Mouse (Mus musculus) MN1 (cell line): Measurements from ENCODE around the gene Clec16a.

Source experiments
- DNase-seq: peaks from one replicate; pipeline ENCODE4 v3.0.0-alpha.2; 2016; ENCODE audit warnings: low spot score

The Clec16a gene

GRCm38 (mm10) chr16:10585165-10585564 is 40.0 kb downstream of the Clec16a start:
- no peak for DNase-seq

- DNase-seq = no peak
Observed at GRCm38 (mm10) chr16:10586546-10586945, 41.4 kb downstream of the Clec16a start.

DNA sequence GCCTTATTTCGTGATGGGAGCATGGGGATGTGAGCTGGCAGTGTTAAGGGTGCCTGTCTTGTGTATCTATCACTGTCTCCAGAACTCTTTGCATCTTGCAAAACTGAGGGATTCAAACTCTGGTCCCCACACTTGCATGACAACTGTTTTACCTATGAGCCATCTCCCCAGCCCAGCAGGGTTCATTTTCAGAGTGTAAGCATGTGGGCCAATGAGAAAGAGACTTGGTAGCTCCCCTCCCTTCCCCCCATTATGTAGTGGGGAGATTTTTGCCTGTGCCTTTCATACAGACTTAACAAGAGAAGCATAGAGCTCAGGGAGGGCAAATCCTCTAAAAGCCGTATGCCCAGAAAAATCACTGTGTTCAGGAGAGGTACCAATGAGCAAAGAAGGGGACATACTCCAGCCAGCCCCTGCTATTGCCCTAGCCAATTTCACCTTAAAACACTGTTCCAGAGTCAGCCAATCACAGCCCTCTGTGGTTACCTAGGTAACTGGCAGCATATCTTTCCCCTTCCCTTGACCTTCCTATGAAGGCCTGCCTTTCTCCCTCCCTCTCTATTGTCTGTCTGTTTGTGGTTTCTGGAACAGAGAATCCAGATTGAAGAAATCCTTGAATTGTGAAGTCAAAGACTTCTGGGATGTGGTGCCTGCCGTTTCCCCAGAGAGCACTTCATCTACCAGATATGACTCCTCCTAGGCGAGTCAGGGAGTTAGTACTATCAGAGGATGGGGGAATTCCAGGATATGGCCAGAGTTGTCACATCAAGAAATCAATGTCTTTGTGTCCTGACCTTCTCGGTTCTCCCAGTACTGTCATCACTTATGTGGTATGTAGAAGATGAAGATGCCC is 55.0 kb downstream of the Clec16a start:
- no peak for DNase-seq

- DNase-seq = no peak
Observed at GRCm38 (mm10) chr16:10607802-10608201, 62.7 kb downstream of the Clec16a start.

DNA sequence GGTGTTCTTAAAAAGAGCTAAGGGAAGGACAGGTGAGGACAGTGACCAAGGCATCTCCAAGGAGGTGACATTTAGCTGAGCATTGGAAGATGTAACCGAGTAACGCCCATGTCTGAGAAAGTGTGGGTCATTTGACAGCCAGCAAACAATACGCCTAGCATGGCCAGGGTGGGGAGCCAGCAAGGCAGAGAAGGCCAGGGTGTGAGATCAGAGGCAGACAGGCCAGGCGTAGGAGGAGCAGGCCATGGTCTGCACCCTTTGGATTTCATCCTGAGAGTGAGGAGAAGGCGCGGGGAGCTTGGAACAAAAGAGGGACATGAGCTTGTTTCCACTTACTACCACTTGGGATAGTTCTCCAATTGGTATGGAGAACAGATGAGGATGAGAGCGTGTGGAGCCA is 64.8 kb downstream of the Clec16a start:
- DNase-seq = no peak

GRCm38 (mm10) chr16:10610801-10611200 is 65.7 kb downstream of the Clec16a start:
- no peak for DNase-seq

- DNase-seq = no peak
Observed at GRCm38 (mm10) chr16:10611306-10611705, 66.2 kb downstream of the Clec16a start.

- no peak for DNase-seq
Observed at GRCm38 (mm10) chr16:10613996-10614395, 68.9 kb downstream of the Clec16a start.

- DNase-seq = no peak
Observed at GRCm38 (mm10) chr16:10620961-10621614, 75.9 kb downstream of the Clec16a start.

GRCm38 (mm10) chr16:10621710-10622109 is 76.6 kb downstream of the Clec16a start:
- DNase-seq = no peak

GRCm38 (mm10) chr16:10626116-10626515 is 81.0 kb downstream of the Clec16a start:
- DNase-seq = no peak

DNA sequence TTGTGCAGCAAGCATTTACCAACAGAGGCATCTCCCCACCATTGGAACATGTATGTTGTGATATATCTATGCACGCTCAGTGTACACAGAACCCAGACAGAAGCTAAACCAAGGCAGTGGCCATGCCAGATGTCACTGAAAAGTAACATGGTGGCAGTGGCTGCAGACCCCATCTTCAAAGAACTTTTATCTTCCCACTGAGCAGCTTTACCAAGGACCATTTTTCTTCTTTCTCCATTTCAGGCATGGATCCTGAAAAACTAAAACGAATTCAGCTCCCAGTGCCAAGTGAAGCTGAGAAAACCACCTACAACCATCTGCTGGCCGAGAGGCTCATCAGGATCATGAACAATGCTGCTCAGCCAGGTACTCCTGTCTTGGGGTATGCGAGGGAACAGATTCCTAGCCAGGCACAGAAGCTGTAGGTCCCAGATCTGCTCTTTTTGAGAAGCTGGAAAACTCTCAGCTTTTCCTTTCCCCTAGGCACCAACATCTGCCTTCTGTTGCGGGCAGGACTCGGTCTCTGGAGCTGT is 82.1 kb downstream of the Clec16a start:
- DNase-seq = no peak

DNA sequence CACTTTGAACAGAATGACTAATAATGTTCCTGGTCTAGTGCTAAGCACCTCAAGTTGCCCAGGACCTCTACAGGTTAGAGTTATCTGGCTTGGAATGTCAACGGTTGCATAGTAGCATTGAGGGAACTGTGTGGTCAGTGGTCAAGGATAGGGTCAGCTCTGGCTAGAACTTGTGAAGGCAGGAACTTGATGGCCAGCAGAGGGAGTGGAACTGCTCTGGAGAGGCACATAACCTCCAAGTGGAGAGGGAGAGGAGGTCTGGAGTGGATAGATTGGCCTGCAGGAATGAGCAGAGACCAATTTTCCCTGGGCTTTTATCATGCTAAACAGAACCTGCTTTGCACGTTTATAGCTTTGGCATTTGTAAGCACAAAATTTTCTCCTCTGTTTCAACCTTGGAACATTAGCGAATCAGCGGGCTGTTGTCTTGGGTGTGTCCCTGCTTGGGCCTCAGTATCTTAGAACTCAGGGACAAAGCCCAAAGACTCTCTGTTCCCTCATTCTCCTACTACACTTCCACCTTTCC is 83.0 kb downstream of the Clec16a start:
- no peak for DNase-seq

GRCm38 (mm10) chr16:10628960-10629359 is 83.8 kb downstream of the Clec16a start:
- DNase-seq = peak; percentile 15

DNA sequence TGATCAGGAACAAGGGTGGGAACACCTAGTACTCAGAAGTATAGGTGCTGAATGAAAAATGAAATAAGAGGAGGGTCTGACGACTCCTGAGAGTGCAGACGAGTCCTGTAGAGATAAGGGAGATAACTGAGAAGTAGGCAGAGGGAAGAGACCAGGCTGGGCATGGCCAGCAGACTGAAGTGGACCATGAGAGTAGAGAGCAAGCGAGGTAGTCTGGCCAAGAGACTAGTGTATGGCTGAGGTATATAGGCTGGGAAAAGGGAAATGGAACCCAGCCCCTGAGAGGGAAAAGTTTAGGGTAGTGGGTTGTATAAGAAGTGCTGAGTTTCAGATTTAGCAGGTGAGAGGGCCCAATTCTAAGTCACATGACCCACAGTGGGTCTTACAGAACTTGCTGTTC is 84.2 kb downstream of the Clec16a start:
- DNase-seq = no peak

DNA sequence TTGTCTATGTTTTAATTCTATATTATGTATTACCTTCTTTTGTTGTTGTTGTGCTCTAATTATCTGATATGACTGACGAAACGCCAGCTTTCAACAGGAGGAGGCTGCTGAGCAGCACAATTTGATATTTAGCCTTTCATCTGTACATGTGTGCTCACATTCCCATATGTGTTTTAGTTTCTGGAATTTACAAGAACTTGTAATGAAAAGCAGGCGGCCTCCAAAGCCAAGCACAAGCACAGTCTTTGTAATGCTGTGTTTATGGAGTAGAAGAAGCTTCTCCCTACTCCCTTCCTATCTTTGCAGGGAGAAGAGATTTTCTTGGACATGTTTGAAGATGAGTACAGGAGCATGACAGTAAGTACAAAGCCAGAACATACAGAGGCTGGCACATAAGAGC is 89.8 kb downstream of the Clec16a start:
- DNase-seq = no peak

GRCm38 (mm10) chr16:10637898-10638297 is 92.8 kb downstream of the Clec16a start:
- DNase-seq = no peak

GRCm38 (mm10) chr16:10639111-10639889 is 94.2 kb downstream of the Clec16a start:
- no peak for DNase-seq

DNA sequence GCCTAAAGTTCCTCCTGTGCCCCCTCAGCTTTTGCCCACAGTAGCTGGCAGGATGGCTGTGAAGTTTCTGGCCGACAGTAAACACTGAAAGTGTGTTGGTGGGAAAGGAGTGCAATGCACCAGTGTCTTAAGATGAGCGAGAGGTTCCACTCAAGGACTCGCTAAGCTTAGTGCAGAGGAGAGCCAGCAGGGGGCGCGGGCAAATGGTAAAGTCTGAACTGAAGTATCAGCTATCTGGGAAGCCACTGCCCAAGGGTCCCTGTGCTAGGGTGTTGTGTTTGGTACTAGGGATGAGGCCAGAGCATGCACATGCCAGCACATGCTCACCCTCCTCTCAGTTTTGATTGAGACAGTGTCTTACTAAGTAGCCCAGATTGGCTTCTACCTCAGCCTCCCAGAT is 94.9 kb downstream of the Clec16a start:
- peak; percentile 83 for DNase-seq

- DNase-seq = no peak
Observed at GRCm38 (mm10) chr16:10641146-10641545, 96.0 kb downstream of the Clec16a start.

DNA sequence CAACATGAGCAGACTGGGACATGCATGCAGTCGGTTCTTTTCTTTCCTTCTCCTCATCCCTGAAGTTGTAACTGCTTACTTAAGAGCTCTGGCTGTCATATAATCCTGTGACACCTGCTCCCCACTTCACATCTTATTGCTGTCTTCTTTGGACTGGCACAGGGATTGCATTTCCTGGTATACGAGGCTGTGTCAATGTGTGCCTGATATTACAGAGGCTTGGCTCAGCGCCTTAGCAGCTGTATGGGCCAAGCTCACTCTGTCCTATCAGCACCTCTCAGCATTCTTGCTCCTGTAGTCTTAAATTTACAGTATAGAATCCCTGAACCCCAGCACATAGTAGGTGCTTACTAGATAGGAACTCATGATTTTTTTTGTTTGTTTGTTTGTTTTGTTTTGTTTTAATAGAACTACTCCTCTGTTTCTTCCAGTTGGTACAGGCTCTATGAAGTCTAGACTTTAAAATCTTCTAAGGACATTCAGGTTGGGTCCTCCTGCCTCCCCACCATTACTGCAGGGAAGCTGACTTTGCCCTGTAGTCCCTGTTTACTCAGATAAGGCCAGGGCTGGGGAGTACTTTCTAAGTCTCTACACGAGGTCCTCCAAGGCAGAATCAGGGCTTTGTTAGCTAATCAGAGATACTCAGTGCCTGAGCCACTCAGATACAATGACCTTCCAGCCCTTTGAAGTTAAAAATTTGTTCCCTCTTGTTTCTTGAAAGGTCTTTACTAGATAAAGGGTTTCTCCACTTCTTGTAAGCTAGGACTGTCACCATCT is 97.9 kb downstream of the Clec16a start:
- DNase-seq = no peak
